Mouse (Mus musculus) stomach, embryonic 16.5 days (tissue): ENCODE data around the gene Gas2l3. TPM values are rescaled to one million over a fixed set of nuclear protein-coding genes. Genes with fewer than 3 reads are reported as not detected.

Experiments used
- ATAC-seq: fragments of 200-750 bp; cut with Nextera tagmentation; 2 replicates; pipeline ENCODE4 v1.8.0; 2017; ENCODE audit warnings: moderate number of reproducible peaks, moderate TSS enrichment; ENCODE audit not compliant: insufficient read depth, low FRiP score
- H3K27ac ChIP-seq: fragments of 300-500 bp; sonication (generic); 2 replicates; pipeline ENCODE4 v1.5.1; 2014; ENCODE audit warnings: low read length
- H3K27me3 ChIP-seq: fragments of 300-500 bp; sonication (generic); 2 replicates; pipeline ENCODE4 v1.6.1; 2014; ENCODE audit warnings: low read length, control low read depth, mixed read lengths; ENCODE audit not compliant: control insufficient read depth, insufficient read depth
- H3K36me3 ChIP-seq: fragments of 300-500 bp; sonication (generic); 2 replicates; pipeline ENCODE4 v1.6.1; 2014; ENCODE audit warnings: low read length; ENCODE audit not compliant: control insufficient read depth, insufficient read depth
- H3K4me1 ChIP-seq: fragments of 300-500 bp; sonication (generic); 2 replicates; pipeline ENCODE4 v1.6.1; 2014; ENCODE audit warnings: low read length, control low read depth, mixed read lengths; ENCODE audit not compliant: control insufficient read depth, insufficient read depth
- H3K4me2 ChIP-seq: fragments of 300-500 bp; sonication (generic); 2 replicates; pipeline ENCODE4 v1.6.1; 2014; ENCODE audit warnings: low read depth, low read length, mixed read lengths
- H3K4me3 ChIP-seq: fragments of 300-500 bp; sonication (generic); replicated peaks from 2 replicates; pipeline ENCODE4 v1.5.1; 2014; ENCODE audit warnings: mild to moderate bottlenecking, low read length
- H3K9ac ChIP-seq: fragments of 300-500 bp; sonication (generic); 2 replicates; pipeline ENCODE4 v1.6.1; 2014; ENCODE audit warnings: low read length
- H3K9me3 ChIP-seq: fragments of 300-500 bp; sonication (generic); replicated peaks from 2 replicates; pipeline ENCODE4 v1.6.1; 2016; ENCODE audit warnings: low read length, control low read depth; ENCODE audit not compliant: control insufficient read depth
- WGBS: fragments of 180-500 bp; shearing (Covaris S2); extraction: QIAGEN DNeasy Blood & Tissue Kit; methylation state at CpG from one replicate; pipeline ENCODE4 v1.1.7; 2014; 5-methylcytosine and 5-hydroxymethylcytosine counted together
- polyA plus RNA-seq: library from polyadenylated mRNA; unstranded; fragments of >200 nt; fragmentation: Nextera tagmentation; extraction: Ambion mirVana; gene quantifications from 2 replicates; pipeline ENCODE4 v1.2.1, GENCODE M21; 2015

Gene Gas2l3
- polyA plus RNA-seq, 1 experiment from 2014 or later = 12.7 TPM

DNA sequence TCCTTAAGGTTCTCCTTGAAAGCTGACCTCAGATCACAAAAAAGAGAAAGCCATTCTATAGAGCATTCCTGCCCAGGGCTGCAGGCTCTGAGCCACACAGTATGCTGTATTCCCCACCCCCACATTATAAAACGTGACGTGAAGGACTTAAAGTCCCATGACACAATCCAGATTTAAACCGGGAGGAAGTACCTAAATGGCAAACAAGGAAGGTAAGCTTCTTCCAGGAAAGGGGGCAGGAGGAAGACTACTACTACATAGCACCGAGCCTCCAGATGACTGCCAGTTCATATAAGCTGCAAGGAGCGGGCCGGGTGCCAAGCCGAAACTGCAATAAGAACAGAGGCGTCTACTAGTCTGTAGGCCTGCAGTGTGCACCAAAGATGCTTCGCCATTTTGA lies 7.8 kb downstream of the Gas2l3 start:
- H3K9me3 ChIP-seq = no peaks in the 10 kb centered on the region
- no peak overlapping the region for H3K9ac ChIP-seq
- H3K4me1 ChIP-seq = no peaks in the 10 kb centered on the region
- no peak overlapping the region for H3K4me3 ChIP-seq
- 73% methylated on average over 9 of the region's 9 CpGs for WGBS
- H3K27ac ChIP-seq = no peak overlapping the region
- no peak overlapping the region for H3K4me2 ChIP-seq
- no peaks in the 10 kb centered on the region for H3K36me3 ChIP-seq
- H3K27me3 ChIP-seq = no peaks in the 10 kb centered on the region
- no peak; the same call in 1 of the 2 replicates for ATAC-seq

DNA sequence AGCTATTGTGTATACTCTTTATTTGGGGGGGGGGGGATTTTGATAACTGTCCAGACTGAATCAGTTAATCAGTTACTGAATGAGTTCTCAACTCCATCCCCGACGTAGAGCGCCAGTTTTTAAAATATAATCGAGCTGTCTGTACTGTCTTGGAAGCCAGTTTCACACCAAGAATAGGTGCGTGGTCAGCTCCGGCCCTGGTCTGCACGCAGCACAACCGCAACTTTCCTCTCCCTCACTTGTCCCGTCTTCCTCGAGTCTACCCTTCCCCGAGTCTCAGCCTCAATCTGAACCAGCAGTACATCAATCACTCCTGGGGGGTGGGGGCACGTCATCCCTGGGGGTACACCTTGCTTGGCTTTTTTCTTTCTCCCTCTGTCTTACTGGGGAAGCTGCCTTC lies 8.4 kb downstream of the Gas2l3 start:
- no peaks in the 10 kb centered on the region for H3K27me3 ChIP-seq
- H3K36me3 ChIP-seq = 0 out of 2 replicates have a peak, but pooled peaks cover 2% of the 10 kb centered on the region
- H3K4me3 ChIP-seq = no peak overlapping the region
- H3K9me3 ChIP-seq = no peaks in the 10 kb centered on the region
- no peak for ATAC-seq
- H3K4me2 ChIP-seq = no peak overlapping the region
- H3K4me1 ChIP-seq = no peaks in the 10 kb centered on the region
- H3K9ac ChIP-seq = no peak overlapping the region
- no peak overlapping the region for H3K27ac ChIP-seq
- 80% methylated on average over 12 of the region's 12 CpGs for WGBS

DNA sequence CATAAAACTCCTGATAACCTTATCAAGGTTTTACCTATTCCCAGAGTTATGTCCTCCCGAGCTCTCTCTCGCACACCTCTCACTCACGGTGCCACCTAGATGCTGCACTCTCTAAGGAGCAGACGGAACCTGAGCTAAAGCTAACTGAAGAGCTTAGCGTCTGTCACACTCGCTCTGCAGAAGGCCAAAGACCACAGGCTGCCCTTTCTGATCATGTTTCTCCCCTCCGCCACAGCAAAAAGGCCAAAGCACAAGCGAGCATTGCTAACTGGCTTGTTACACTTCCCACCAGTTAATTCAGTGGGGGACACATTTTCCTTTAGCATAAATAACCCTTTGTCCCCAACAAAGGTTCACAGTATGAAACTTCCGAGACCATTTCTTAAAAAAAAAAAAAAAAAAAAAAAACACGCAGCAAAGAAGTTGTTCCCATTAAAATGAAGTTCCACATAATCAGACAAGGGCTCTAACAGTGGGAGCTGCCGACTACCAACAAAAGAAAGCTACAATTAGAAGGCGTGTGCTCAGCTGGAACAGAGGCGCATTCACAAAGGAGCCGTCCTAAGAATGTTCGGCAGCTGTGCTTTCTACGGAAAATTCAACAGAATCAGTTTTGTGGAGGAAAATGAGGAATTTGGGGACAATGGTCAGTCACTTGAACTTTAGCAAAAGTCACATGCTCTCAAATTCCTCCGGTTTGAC lies 9.1 kb downstream of the Gas2l3 start:
- no peak for ATAC-seq
- 73% methylated on average over 17 of the region's 17 CpGs for WGBS
- Histone ChIP-seq H3K4me3 (no peak overlapping the region), H3K4me1 (no peaks in the 10 kb centered on the region), H3K9me3 (no peaks in the 10 kb centered on the region), H3K27me3 (no peaks in the 10 kb centered on the region), H3K36me3 (0 out of 2 replicates have a peak, but pooled peaks cover 2% of the 10 kb centered on the region), H3K27ac (no peak overlapping the region), H3K9ac (no peak overlapping the region), H3K4me2 (no peak overlapping the region)

GRCm38 (mm10) chr10:89432743-89433142 lies 11.0 kb downstream of the Gas2l3 start:
- ATAC-seq = no peak
- 0 out of 2 replicates have a peak, but pooled peaks cover 2% of the 10 kb centered on the region for H3K36me3 ChIP-seq

DNA sequence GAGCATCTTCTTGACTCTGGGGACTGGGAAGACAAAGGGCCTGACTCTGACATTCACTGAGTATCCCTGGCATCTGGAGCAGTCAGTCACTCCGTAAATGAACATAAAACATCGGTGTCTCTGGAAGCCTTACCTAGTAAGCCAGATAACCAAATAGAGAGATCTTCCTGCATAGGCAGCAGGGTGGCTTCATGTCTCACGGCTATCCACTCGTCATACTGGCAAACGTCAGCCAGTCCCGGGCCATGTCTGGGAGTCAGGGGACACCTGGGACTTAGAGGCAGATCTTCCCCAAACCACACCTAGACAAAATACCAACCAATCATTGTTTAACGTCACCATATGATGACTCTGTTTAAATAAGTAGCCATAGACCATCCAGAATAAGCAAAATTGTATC lies 13.0 kb downstream of the Gas2l3 start:
- no peak overlapping the region for H3K4me2 ChIP-seq
- no peaks in the 10 kb centered on the region for H3K4me1 ChIP-seq
- 88% methylated on average over 7 of the region's 7 CpGs for WGBS
- no peak overlapping the region for H3K27ac ChIP-seq
- H3K36me3 ChIP-seq = 0 out of 2 replicates have a peak, but pooled peaks cover 2% of the 10 kb centered on the region
- no peak overlapping the region for H3K9ac ChIP-seq
- H3K27me3 ChIP-seq = no peaks in the 10 kb centered on the region
- H3K4me3 ChIP-seq = no peak overlapping the region
- ATAC-seq = no peak
- no peaks in the 10 kb centered on the region for H3K9me3 ChIP-seq

More at GRCm38 (mm10) chr10:89432743-89433142, 11.0 kb downstream of the Gas2l3 start:
- no peaks in the 10 kb centered on the region for H3K9me3 ChIP-seq
- 66% methylated on average over 13 of the region's 13 CpGs for WGBS
- no peak overlapping the region for H3K9ac ChIP-seq
- H3K27me3 ChIP-seq = no peaks in the 10 kb centered on the region
- no peak overlapping the region for H3K4me3 ChIP-seq
- H3K4me2 ChIP-seq = peak overlapping the region; percentile 27; the same call in 1 of the 2 replicates
- no peaks in the 10 kb centered on the region for H3K4me1 ChIP-seq
- no peak overlapping the region for H3K27ac ChIP-seq

DNA sequence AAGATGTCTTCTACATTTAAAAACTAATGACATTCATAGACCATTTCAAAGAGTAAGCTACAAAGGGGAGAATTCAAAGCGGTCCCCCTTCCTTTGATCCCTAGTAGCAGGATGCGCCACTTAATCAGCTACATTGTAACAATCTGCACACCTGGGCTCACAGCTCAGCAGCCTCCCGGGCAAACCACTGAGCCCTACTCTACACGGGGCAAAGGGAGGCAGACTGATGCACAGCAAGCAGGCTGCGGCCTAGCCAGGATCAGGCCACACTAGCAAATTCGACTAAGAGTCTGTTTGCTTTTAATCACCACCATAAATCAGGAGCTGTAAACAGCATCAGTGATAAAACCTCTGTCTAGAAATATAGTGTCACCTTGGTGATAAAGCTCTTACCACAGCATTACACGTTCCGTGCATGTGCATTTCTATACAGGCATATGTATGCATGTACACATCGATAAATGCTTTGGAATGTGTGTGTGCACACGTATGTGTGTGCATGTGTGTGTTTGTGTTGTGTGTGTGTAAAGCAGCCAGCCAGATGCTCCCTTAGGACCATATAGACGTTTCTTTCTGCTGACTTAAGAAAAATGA lies 18.9 kb downstream of the Gas2l3 start:
- Histone ChIP-seq H3K4me3 (no peak overlapping the region), H3K36me3 (no peaks in the 10 kb centered on the region), H3K27me3 (no peaks in the 10 kb centered on the region), H3K9ac (no peak overlapping the region), H3K9me3 (no peaks in the 10 kb centered on the region), H3K27ac (peak overlapping the region; percentile 43; the same call in 1 of the 2 replicates), H3K4me1 (no peaks in the 10 kb centered on the region), H3K4me2 (no peak overlapping the region)
- WGBS = 80% methylated on average over 11 of the region's 11 CpGs
- no peak for ATAC-seq

GRCm38 (mm10) chr10:89424217-89424616 lies 19.6 kb downstream of the Gas2l3 start:
- H3K27ac ChIP-seq = no peak overlapping the region
- no peak overlapping the region for H3K4me2 ChIP-seq
- H3K9ac ChIP-seq = no peak overlapping the region
- H3K36me3 ChIP-seq = no peaks in the 10 kb centered on the region
- no peaks in the 10 kb centered on the region for H3K27me3 ChIP-seq
- peak; percentile 53; the same call in 1 of the 2 replicates for ATAC-seq
- 87% methylated on average over 9 of the region's 9 CpGs for WGBS
- no peak overlapping the region for H3K4me3 ChIP-seq
- no peaks in the 10 kb centered on the region for H3K4me1 ChIP-seq
- no peaks in the 10 kb centered on the region for H3K9me3 ChIP-seq

DNA sequence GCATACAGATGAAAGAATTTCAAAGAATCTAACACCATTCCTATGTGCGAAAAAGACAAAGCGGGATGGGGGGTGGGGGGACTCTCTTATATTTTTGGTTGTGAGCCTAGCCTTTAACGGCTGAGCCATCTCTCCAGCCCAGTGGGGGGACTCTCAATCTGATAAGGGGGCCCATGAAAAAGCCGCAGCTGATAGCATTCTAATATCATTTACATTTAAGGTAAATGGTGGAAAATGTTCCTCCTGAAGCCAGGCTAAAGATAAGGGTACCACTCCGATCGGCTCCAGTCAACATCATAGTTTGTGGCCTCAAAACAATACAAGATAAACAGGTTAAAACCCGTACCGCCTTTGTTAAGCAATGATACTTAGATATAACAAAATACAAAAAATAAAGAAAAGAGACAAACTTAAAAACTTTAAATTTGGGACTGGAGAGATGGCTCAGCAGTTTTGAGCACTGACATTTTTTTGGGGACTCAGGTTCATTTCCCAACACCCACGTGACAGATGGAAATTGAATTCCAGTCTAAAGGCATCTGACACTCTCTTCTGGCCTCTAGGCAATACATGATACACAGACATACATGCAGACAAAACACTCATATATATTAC lies 20.5 kb downstream of the Gas2l3 start:
- no peak overlapping the region for H3K4me2 ChIP-seq
- H3K36me3 ChIP-seq = no peaks in the 10 kb centered on the region
- 93% methylated on average over 9 of the region's 9 CpGs for WGBS
- no peak overlapping the region for H3K27ac ChIP-seq
- no peaks in the 10 kb centered on the region for H3K9me3 ChIP-seq
- no peaks in the 10 kb centered on the region for H3K27me3 ChIP-seq
- H3K4me1 ChIP-seq = no peaks in the 10 kb centered on the region
- no peak overlapping the region for H3K9ac ChIP-seq
- no peak for ATAC-seq
- H3K4me3 ChIP-seq = no peak overlapping the region

GRCm38 (mm10) chr10:89422504-89423158 lies 21.1 kb downstream of the Gas2l3 start:
- ATAC-seq = no peak
- Histone ChIP-seq H3K4me2 (no peak overlapping the region), H3K27ac (no peak overlapping the region), H3K36me3 (no peaks in the 10 kb centered on the region), H3K4me3 (no peak overlapping the region), H3K27me3 (no peaks in the 10 kb centered on the region), H3K9ac (no peak overlapping the region), H3K4me1 (no peaks in the 10 kb centered on the region), H3K9me3 (no peaks in the 10 kb centered on the region)
- WGBS = 89% methylated on average over 8 of the region's 8 CpGs
